Mouse (Mus musculus) lung, embryonic 14.5 days (tissue): ENCODE measurements around the gene Sun5. TPM values are rescaled to one million over a fixed set of nuclear protein-coding genes. Genes with fewer than 3 reads are reported as not detected.
A peak's percentile ranks its signal among the peaks of the same experiment; 100 is the strongest.
"Not testable (repeated sequence)": the region's sequence is repeated elsewhere in the genome, so short reads cannot be mapped to it uniquely, and the experiment has no call there.

Experiments
- ATAC-seq: fragments of 200-750 bp; cut with Nextera tagmentation; 2 replicates; pipeline ENCODE4 v1.8.0; 2017; ENCODE audit warnings: mild to moderate bottlenecking, moderate TSS enrichment, moderate library complexity; ENCODE audit not compliant: insufficient read depth
- DNase-seq: peaks from one replicate; pipeline ENCODE4 v3.0.0-alpha.2; 2015
- H3K27ac ChIP-seq: fragments of 300-500 bp; sonication (generic); 2 replicates; pipeline ENCODE4 v1.5.1; 2014; ENCODE audit warnings: low read depth, mild to moderate bottlenecking, moderate library complexity
- H3K27me3 ChIP-seq: fragments of 300-500 bp; sonication (generic); 2 replicates; pipeline ENCODE4 v1.6.1; 2014; ENCODE audit warnings: low read length, control low read depth; ENCODE audit not compliant: insufficient read depth
- H3K36me3 ChIP-seq: fragments of 300-500 bp; sonication (generic); 2 replicates; pipeline ENCODE4 v1.6.1; 2014; ENCODE audit warnings: control low read depth; ENCODE audit not compliant: insufficient read depth
- H3K4me1 ChIP-seq: fragments of 300-500 bp; sonication (generic); 2 replicates; pipeline ENCODE4 v1.6.1; 2014; ENCODE audit warnings: antibody characterized with exemption, control low read depth; ENCODE audit not compliant: insufficient read depth
- H3K4me2 ChIP-seq: fragments of 300-500 bp; sonication (generic); 2 replicates; pipeline ENCODE4 v1.6.1; 2014; ENCODE audit warnings: mild to moderate bottlenecking
- H3K4me3 ChIP-seq: fragments of 300-500 bp; sonication (generic); 2 replicates; pipeline ENCODE4 v1.5.1; 2014; ENCODE audit warnings: low read depth, low read length
- H3K9ac ChIP-seq: fragments of 300-500 bp; sonication (generic); 2 replicates; pipeline ENCODE4 v1.6.1; 2014
- H3K9me3 ChIP-seq: fragments of 300-500 bp; sonication (generic); 2 replicates; pipeline ENCODE4 v1.6.1; 2016; ENCODE audit warnings: low read depth, low read length, control low read depth
- CTCF ChIP-seq: IDR thresholded peaks from 2 replicates; pipeline ENCODE4 v1.5.1; 2016; ENCODE audit warnings: antibody characterized with exemption, low read depth
- WGBS: fragments of 180-500 bp; shearing (Covaris S2); extraction: QIAGEN DNeasy Blood & Tissue Kit; methylation state at CpG from one replicate; pipeline ENCODE4 v1.1.7; 2014; 5-methylcytosine and 5-hydroxymethylcytosine counted together
- polyA plus RNA-seq: library from polyadenylated mRNA; unstranded; fragments of >200 nt; fragmentation: Nextera tagmentation; extraction: Ambion mirVana; gene quantifications from 2 replicates; pipeline ENCODE4 v1.2.1, GENCODE M21; 2014

Sun5 gene
- polyA plus RNA-seq, 1 experiment from 2014 or later: not detected

DNA sequence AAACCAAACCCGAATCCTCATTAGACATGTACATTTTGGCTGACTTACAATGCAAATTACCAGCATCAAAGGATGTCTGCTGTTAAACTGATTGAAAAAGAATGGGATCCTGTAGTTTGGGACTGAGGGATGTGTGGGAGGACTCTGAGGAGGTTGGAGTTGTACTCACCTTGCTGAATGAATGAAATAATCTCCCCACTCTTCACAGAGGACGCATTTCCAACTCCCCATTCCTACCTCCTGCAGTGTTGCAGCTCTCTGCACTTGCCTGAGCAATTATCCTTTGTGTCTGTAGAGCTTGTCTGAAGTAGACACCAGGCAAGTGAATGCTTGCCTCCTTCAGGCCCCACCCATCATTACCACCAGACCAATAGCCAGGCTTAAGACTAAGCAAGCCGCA lies 22.5 kb downstream of the Sun5 start:
- H3K9me3 ChIP-seq: no peaks in the 10 kb centered on the region
- H3K9ac ChIP-seq: no peak overlapping the region
- no peak overlapping the region for H3K4me3 ChIP-seq
- no peaks in the 10 kb centered on the region for H3K36me3 ChIP-seq
- H3K27me3 ChIP-seq: no peaks in the 10 kb centered on the region
- DNase-seq: no peak
- no peak for ATAC-seq
- no peak overlapping the region for H3K4me2 ChIP-seq
- no peaks in the 10 kb centered on the region for H3K4me1 ChIP-seq
- TF ChIP-seq CTCF: no peak
- no peak overlapping the region for H3K27ac ChIP-seq
- 79% methylated on average over 3 of the region's 3 CpGs for WGBS

DNA sequence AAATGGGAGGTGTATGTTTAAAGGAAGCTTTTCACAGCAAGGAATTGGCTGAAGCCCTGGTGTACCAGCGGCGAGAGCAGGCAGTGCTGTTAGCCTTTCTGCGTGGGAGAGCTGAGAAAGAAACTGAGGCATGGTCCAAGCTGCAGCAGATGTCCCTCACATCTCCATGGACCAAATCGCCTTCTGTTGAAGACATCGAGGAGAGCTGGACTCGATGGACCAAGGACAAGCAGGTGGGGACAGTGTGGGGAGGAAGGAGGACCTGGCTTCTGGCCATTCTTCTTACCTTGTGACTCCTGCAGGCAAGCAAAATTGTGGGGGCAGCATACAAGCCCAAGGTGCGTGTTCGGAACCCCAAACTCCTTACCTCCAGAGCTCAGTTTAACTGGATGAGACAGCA lies 28.0 kb downstream of the Sun5 start:
- TF ChIP-seq CTCF: no peak
- no peak overlapping the region for H3K4me2 ChIP-seq
- 78% methylated on average over 8 of the region's 8 CpGs for WGBS
- no peak overlapping the region for H3K9ac ChIP-seq
- H3K27me3 ChIP-seq: no peaks in the 10 kb centered on the region
- H3K27ac ChIP-seq: no peak overlapping the region
- no peak overlapping the region for H3K4me3 ChIP-seq
- H3K4me1 ChIP-seq: no peaks in the 10 kb centered on the region
- no peak for ATAC-seq
- no peaks in the 10 kb centered on the region for H3K9me3 ChIP-seq
- no peaks in the 10 kb centered on the region for H3K36me3 ChIP-seq
- no peak for DNase-seq

DNA sequence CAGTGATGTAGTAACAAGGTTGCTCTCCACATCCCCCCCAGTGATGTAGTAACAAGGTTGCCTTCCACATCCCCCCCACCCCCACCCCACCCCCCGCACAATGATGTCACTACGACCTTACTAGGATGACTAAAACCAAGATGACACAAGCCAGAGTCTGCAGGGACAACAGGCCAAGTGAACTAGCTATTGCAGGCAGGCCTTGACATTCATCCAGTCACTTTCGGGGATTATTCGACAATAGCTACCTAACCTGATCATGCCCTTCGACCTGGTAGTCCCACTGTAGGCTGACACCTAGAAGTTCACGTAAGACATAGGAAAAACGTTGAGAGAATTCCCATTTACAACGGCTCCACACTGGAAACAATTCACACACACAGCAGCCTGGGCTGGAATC lies 37.6 kb downstream of the Sun5 start:
- TF ChIP-seq CTCF: no peak
- 75% methylated on average over 8 of the region's 8 CpGs for WGBS

DNA sequence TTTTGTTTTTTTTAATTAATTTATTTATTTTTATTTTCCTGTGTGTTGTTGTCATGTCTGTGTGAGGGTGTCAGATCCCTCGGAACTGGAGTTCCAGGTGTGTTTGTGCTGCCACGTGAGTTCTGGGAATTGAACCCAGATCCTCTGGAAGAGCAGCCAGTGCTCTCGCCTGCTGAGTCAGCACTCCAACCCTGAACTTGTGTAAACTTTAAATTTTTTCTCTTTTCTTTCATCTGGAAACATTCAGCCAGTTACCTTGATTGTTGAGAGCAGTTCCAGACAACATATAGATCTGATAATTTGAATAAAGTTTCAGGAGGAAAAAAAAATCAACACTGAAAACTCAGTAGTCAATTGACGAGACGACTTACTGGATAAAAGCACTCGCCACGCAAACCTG lies 42.2 kb downstream of the Sun5 start:
- TF ChIP-seq CTCF: no peak
- ATAC-seq (no peak), DNase-seq (no peak)
- H3K4me1 ChIP-seq: no peaks in the 10 kb centered on the region
- 76% methylated on average over 7 of the region's 7 CpGs for WGBS
- no peaks in the 10 kb centered on the region for H3K9me3 ChIP-seq
- no peaks in the 10 kb centered on the region for H3K27me3 ChIP-seq
- no peak overlapping the region for H3K4me2 ChIP-seq
- no peak overlapping the region for H3K4me3 ChIP-seq
- no peak overlapping the region for H3K9ac ChIP-seq
- no peak overlapping the region for H3K27ac ChIP-seq
- no peaks in the 10 kb centered on the region for H3K36me3 ChIP-seq

More for the DNA sequence above, 37.6 kb downstream of the Sun5 start:
- no peaks in the 10 kb centered on the region for H3K27me3 ChIP-seq
- no peak overlapping the region for H3K9ac ChIP-seq
- H3K4me2 ChIP-seq: no peak overlapping the region
- no peak overlapping the region for H3K27ac ChIP-seq
- ATAC-seq (no peak), DNase-seq (no peak)
- no peaks in the 10 kb centered on the region for H3K36me3 ChIP-seq
- H3K9me3 ChIP-seq: no peaks in the 10 kb centered on the region
- no peak overlapping the region for H3K4me3 ChIP-seq
- no peaks in the 10 kb centered on the region for H3K4me1 ChIP-seq

DNA sequence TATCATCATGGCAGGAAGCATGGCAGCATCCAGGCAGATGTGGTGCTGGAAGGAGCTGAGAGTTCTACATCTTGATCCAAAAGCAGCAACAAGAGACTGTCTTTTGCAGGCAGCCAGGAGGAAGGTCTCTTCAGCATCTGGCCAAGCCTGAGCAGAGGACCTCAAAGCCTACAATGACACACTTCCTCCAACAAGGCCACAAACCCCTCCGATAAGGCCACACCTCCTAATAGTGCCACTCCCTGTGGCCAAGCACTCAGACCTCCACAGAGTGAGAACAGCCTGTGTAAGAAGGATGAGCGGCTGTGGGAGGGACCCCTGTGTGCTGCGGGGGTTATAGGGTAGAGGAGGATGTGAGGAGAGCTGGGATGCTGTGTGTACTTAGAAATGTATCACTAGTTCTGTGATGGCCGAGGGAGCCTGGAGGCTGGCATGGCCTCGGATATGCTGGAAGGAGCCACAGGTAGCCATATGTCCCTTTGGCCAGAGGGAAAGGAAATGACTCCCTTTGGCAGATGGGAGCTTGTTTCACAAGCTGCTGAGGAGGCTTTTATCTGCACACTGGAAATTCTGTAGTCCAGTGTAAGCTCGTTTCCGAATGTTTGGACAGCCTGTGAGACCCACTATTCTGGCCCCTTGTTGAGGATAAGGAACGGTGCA lies 43.6 kb downstream of the Sun5 start:
- Histone ChIP-seq H3K27me3 (no peaks in the 10 kb centered on the region), H3K4me3 (no peak overlapping the region), H3K9ac (no peak overlapping the region), H3K9me3 (no peaks in the 10 kb centered on the region), H3K4me2 (no peak overlapping the region), H3K27ac (no peak overlapping the region), H3K36me3 (no peaks in the 10 kb centered on the region), H3K4me1 (no peaks in the 10 kb centered on the region)
- no peak for TF ChIP-seq CTCF
- DNase-seq (no peak), ATAC-seq (no peak)
- WGBS: 76% methylated on average over 8 of the region's 8 CpGs

DNA sequence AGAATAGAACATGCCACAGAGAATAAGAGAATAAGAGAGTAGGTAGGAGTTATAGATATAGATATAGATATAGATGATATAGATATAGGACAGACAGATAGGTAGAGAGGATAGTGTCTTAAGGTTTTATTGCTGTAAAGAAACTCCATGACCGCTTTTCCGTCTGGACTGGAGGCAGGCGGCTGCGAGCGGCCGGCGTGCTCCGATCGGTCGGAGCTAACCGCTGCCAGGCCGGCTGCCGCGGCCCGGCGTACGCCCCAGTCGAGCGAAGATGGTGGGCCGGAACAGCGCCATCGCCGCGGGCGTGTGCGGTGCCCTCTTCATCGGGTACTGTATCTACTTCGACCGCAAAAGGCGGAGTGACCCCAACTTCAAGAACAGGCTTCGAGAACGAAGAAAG lies 45.0 kb downstream of the Sun5 start:
- not testable (repeated sequence) for H3K36me3 ChIP-seq, H3K27ac ChIP-seq, DNase-seq, H3K4me1 ChIP-seq, ATAC-seq, H3K9ac ChIP-seq, H3K27me3 ChIP-seq, H3K4me2 ChIP-seq, H3K4me3 ChIP-seq, H3K9me3 ChIP-seq
- WGBS: 65% methylated on average over 32 of the region's 32 CpGs

DNA sequence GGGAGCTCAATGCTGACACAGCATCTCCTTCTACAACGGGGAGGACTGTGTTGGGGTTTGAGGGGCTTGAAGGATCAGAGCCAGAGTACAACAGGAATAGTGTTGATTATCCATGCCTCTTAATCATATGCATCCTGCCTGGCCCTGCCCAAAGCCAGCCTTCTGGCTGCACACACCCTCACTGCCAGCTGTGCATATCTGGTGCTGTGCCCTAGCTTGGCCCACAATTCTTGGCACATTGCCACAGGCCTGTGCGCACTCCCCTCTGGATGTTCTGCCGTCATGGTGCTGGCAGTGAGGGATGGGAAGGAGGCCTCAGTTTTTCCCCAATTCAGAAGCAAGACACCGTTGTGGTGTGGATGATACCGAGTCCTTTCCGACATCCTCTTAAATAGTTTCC lies 46.3 kb downstream of the Sun5 start:
- no peak overlapping the region for H3K9ac ChIP-seq
- H3K4me1 ChIP-seq: no peaks in the 10 kb centered on the region
- no peak overlapping the region for H3K27ac ChIP-seq
- DNase-seq (peak; percentile 53), ATAC-seq (peak; percentile 44; the same call in 1 of the 2 replicates)
- H3K4me3 ChIP-seq: no peak overlapping the region
- no peaks in the 10 kb centered on the region for H3K9me3 ChIP-seq
- no peak for TF ChIP-seq CTCF
- 58% methylated on average over 6 of the region's 6 CpGs for WGBS
- no peaks in the 10 kb centered on the region for H3K27me3 ChIP-seq
- no peak overlapping the region for H3K4me2 ChIP-seq
- H3K36me3 ChIP-seq: no peaks in the 10 kb centered on the region
